Mouse (Mus musculus) liver, postnatal 0 days (tissue): ENCODE data around the gene Rgs9bp.
"Not testable (repeated sequence)": the region's sequence is repeated elsewhere in the genome, so short reads cannot be mapped to it uniquely, and the experiment has no call there.

ENCODE experiments used
- CTCF ChIP-seq: sonication (generic); IDR thresholded peaks from 2 replicates; pipeline ENCODE4 v1.5.1; 2016; ENCODE audit warnings: antibody characterized with exemption, low read depth
- EP300 ChIP-seq: IDR thresholded peaks from 2 replicates; pipeline ENCODE4 v1.6.1; 2016; ENCODE audit warnings: antibody characterized with exemption, low read depth, mild to moderate bottlenecking

DNA sequence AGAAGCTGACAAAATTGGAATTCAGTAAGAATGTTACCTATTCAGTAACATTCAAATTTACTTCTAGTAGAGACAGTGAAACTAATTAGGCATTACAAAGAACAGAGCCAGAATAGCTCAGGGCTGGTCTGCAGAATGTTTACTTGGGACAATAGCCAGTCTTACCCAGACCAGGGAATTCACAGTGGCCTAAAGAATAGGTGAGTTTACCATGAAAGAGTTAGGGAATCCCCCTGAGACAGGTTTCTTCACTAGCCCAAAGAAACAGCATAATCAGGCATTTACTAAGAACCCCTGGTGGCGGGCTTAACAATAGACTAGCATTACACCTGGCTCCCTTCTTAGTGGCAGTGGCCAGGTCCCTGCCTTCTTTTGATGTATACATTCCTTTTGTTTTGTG, 54.8 kb downstream of the Rgs9bp start:
- not testable (repeated sequence) for TF ChIP-seq CTCF, EP300
